Mouse (Mus musculus): ENCODE results near the gene Wfdc16.
"Not testable (repeated sequence)": the region's sequence is repeated elsewhere in the genome, so short reads cannot be mapped to it uniquely, and the experiment has no call there.

Wfdc16 gene

DNA sequence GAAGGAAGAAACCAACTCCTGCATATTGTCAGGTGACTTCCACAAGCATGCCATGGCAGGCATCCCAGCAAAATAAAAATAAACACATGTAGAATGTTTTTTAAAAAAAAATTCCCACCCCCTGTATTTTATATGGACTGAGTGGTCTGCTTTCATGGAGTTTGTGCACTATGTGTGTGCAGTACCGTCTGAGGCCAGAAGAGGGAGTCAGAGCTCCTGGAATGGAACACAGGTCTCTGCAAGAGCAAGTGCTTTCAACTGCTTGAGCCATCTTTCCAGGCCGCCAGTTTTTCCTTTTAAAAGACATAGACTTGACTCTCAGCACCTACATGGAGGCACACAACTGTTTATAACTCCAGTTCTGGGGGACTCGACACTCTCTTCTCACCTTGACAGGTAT, 35.1 kb downstream of the Wfdc16 start:
- no peak for DNase-seq (ENCODE audit: low spot score in 2 of 2)

DNA sequence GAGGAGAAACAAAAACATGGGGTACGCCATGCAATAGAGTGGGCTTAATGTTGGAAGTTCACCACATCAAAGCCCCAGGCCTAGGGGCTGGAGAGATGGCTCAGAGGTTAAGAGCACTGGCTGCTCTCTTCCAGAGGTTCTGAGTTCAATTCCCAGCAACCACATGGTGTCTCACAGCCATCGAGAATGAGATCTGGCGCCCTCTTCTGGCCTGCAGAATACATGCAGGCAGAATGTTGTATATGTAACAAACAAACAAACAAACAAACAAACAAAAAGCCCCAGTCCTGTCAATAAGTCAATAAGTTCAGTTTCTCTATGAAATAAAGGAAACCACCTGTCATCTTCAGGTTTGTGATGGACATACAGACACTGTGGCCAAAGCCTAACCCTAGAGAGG, 38.4 kb downstream of the Wfdc16 start:
- DNase-seq (ENCODE audit: low spot score in 2 of 2): no peak

- no peak for DNase-seq (ENCODE audit: low spot score in 2 of 2)
Measured at GRCm38 (mm10) chr2:164593494-164593893, 45.1 kb downstream of the Wfdc16 start, which contains the start of gene Eppin. Eppin (minus strand) TSS chr2:164593594.

DNA sequence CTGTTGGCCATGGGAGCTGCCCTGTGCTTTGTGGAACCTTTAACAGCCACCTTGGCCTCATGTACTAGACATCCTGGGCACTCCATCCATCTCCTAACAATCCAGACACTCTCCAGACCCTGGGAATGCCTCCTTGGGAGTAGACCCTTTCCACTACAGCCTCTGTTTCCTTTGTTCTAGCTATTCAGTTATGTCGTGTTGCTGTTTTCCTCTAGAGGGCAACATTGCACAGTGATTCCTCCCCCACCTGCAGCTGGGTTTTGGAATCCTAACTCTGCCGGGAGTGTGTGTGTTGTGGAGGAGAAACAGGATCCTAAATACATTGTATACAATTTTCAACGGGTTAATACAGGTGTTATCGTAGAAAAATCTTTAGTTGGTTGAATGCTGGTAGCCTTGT, 46.6 kb downstream of the Wfdc16 start:
- no peak for DNase-seq (ENCODE audit: low spot score in 2 of 2)

- not testable (repeated sequence) for DNase-seq (ENCODE audit: low spot score in 2 of 2)
Measured at GRCm38 (mm10) chr2:164585025-164585725, 53.4 kb downstream of the Wfdc16 start, which contains the start of gene Wfdc6a. Wfdc6a (minus strand) TSS chr2:164585447.
